Mouse (Mus musculus) lung, adult 2 months (tissue): Measurements from ENCODE around the gene Hspb9.

Source experiments
- CTCF ChIP-seq: fragments of 200-500 bp; IDR thresholded peaks from 2 replicates; pipeline ENCODE4 v1.5.1; 2011; ENCODE audit warnings: mild to moderate bottlenecking, low read length, control low read depth; ENCODE audit not compliant: insufficient read depth
- POLR2A ChIP-seq: fragments of 200-500 bp; IDR thresholded peaks from 2 replicates; pipeline ENCODE4 v1.6.1; 2011; ENCODE audit warnings: low read depth, mild to moderate bottlenecking, control low read depth, low read length, borderline replicate concordance; ENCODE audit errors: extremely low read depth

- TF ChIP-seq POLR2A (no peak), CTCF (no peak)
Observed at GRCm38 (mm10) chr11:100749469-100749868, 35.8 kb downstream of the Hspb9 start.
